Mouse (Mus musculus): ENCODE measurements around the gene Arhgap19.

Gene Arhgap19

GRCm38 (mm10) chr19:41737657-41738428 is 64.0 kb downstream of the Arhgap19 start:
- no peak for DNase-seq

DNA sequence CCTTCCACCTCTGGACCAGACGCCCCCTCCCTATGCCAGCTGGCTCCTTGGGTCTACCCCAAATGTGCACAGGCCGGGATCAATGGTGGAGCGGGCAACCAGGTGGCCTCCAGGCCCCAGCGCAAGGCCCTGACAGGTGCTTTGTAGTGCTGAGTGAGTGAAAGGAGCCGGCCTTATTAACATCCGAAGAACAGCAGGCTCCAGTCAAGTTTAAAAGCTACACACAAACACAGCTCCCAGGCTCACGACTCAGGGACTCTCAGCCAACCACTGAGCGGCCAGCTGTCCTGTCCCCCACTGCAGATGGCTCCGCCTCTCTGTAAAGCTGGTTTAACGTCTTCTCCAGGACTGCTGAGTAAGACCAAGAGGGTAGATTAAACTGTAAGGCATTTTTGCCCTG is 67.2 kb downstream of the Arhgap19 start:
- DNase-seq: no peak

- DNase-seq: no peak
Observed at GRCm38 (mm10) chr19:41725491-41725890, 76.4 kb downstream of the Arhgap19 start.

DNA sequence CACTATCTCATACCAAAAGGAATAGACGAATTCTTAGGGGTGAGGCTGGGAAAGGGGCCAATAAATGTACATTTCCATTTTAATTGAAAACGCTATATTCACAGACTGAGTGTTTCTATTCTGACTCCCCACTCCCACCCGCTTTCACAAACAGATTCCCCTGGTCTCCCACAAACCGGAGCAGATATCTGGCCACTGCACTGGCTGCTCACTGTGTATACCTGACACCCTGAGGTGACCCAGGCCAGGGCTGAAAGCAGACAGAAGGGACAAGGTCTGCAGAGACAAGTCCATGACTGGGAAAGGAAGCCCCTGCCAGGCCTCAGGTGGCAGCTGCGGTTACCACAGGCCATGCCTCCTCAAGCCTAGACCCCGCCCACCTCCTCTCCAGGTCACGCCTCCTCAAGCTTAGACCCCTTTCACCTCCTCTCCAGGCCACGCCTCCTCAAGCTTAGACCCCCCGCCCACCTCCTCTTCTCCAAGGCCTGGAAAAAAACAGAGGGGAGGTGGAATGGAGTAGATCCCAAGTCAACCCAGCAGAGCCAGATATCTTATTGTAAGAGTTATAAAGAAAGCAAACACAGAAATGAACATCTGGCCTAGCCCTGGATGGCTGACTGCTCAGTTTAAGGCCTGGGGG is 76.9 kb downstream of the Arhgap19 start:
- DNase-seq: no peak

DNA sequence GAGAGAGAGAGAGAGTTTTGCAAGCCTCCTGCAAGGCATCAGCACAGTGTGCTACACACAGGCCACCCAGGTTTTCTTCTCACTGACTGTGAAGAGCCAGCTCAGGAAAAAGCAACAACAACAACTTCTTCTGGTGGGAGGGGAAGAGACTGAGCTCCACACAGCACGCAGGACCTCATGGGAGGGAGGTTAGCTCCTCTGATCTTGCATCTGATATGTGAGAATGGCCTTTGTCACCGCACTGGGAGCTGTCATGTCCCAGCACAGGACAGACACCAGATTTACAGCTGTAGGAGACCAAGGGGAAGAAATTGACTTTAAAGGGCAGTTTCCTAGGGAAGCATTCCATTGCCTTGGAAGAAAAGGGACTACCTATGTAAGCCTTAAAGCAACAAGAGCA is 78.5 kb downstream of the Arhgap19 start:
- DNase-seq: no peak

DNA sequence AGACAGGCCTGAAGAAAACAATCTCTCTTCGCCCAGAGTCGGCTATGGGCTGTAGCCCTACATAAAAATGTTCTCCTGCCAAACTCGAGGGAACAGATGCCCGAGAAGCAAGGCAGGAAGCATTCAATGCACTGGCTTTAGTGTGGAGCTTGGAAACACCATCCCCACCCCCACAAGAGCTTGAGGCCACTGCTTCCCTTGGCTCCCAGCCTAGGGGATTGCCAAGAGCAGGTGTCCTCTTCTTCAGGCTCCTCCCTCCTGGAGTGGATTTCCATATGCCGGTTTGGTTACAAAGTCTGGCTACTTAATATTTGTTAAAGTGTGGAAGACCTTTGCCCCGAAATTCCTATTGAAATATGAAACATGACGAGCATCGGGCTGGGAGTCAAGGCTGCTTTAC is 82.4 kb downstream of the Arhgap19 start:
- no peak for DNase-seq

Measured in kidney, adult 11 months (tissue).